Mouse (Mus musculus): ENCODE data around the gene Fam214a.

GRCm38 (mm10) chr9:74977962-74978361, 25.3 kb downstream of the Fam214a start:
- TF ChIP-seq CTCF (IDR thresholded peaks at IDR 0.05; ENCODE audit: insufficient read depth, low read depth, low read length) (no peak), POLR2A (IDR thresholded peaks at IDR 0.05; ENCODE audit: insufficient read depth, low read depth, low read length) (no peak)
